Mouse (Mus musculus) heart, adult 2 months (tissue): ENCODE results near the gene Foxc2.

Experiments
- CTCF ChIP-seq: fragments of 200-600 bp; IDR thresholded peaks from 2 replicates; pipeline ENCODE4 v1.8.1; 2022; ENCODE audit warnings: antibody characterized with exemption, mild to moderate bottlenecking, moderate library complexity
- EP300 ChIP-seq: fragments of 200-500 bp; IDR thresholded peaks from 2 replicates; pipeline ENCODE4 v1.6.1; 2011; ENCODE audit warnings: low read depth, low read length, control low read depth; ENCODE audit not compliant: insufficient read depth
- POLR2A ChIP-seq: fragments of 200-500 bp; IDR thresholded peaks from 2 replicates; pipeline ENCODE4 v1.6.1; 2011; ENCODE audit warnings: mild to moderate bottlenecking, low read depth, low read length, control low read depth; ENCODE audit not compliant: insufficient read depth

DNA sequence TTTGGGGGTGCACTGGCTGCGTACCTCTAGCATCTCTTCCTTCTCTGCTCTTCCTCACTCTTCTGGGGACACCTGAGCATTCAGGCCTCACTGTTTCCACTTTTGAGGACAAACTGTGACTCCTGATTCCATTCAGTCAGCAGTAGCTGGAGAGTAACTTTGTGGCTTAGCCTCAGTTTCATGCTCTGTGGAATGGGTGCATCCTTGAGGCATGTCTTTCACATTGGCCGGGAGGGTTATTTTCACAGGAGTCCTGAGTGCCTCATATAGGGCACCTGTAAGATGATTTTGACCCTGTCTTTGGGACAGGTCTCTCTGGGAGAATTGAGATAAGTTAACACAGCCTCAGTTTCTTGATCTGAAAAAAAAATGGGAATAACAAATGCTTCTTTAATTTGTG is 7.1 kb downstream of the Foxc2 start:
- TF ChIP-seq CTCF (no peak), POLR2A (no peak), EP300 (no peak)
